Mouse (Mus musculus) MEL (cell line): ENCODE measurements at regions not wholly inside any gene's neighbourhood (a gene's known extent, or its start where the extent isn't known, plus 50 kb on each side); places are given as distances from the start of the nearest gene placed in this dataset.

Experiments used
- DNase-seq: peaks from one replicate; pipeline ENCODE4 v3.0.0; 2011; ENCODE audit warnings: low read depth, low spot score
- H3K27ac ChIP-seq: 2 replicates; pipeline ENCODE4 v1.5.1; 2012; ENCODE audit warnings: low read depth, mild to moderate bottlenecking, control low read depth, low read length, moderate library complexity; ENCODE audit not compliant: control insufficient read depth
- H3K27me3 ChIP-seq, 2 experiments: fragments of 150-350 bp in 1 of 2; sonication (generic) in 1 of 2; 2 replicates each; pipeline ENCODE4 v1.6.1; 2012; ENCODE audit warnings: low read length in 2 of 2, mild to moderate bottlenecking in 2 of 2, improper control_type of control experiment in 1 of 2, moderate library complexity in 1 of 2; ENCODE audit not compliant: insufficient read depth in 2 of 2, control insufficient read depth in 1 of 2
- H3K36me3 ChIP-seq, 2 experiments: 2 replicates each; pipeline ENCODE4 v1.6.1; 2012 to 2014; ENCODE audit warnings: low read length in 2 of 2, improper control_type of control experiment in 1 of 2, inconsistent platforms in 1 of 2, mild to moderate bottlenecking in 1 of 2; ENCODE audit not compliant: insufficient read depth in 2 of 2, control insufficient read depth in 1 of 2
- H3K4me1 ChIP-seq, 2 experiments: fragments of 150-350 bp in 1 of 2; sonication (generic) in 1 of 2; 2 replicates each; pipeline ENCODE4 v1.6.1; 2012; ENCODE audit warnings: low read length in 2 of 2, improper control_type of control experiment in 1 of 2, mild to moderate bottlenecking in 1 of 2; ENCODE audit not compliant: insufficient read depth in 2 of 2, control insufficient read depth in 1 of 2
- H3K4me3 ChIP-seq, 2 experiments: fragments of 150-350 bp in 1 of 2; sonication (generic) in 1 of 2; 2 replicates each; pipeline ENCODE4 v1.5.1; 2012; ENCODE audit warnings: low read depth in 2 of 2, low read length in 2 of 2, mild to moderate bottlenecking in 2 of 2, moderate library complexity in 2 of 2, control low read depth in 1 of 2, improper control_type of control experiment in 1 of 2; ENCODE audit not compliant: control insufficient read depth in 1 of 2, insufficient read depth in 1 of 2
- H3K79me2 ChIP-seq: 2 replicates; pipeline ENCODE4 v1.6.1; 2012; ENCODE audit warnings: mild to moderate bottlenecking, low read length, moderate library complexity; ENCODE audit not compliant: control insufficient read depth, poor library complexity, insufficient read depth
- H3K9ac ChIP-seq: 2 replicates; pipeline ENCODE4 v1.6.1; 2012; ENCODE audit warnings: low read depth, mild to moderate bottlenecking, control low read depth, low read length, moderate library complexity; ENCODE audit not compliant: control insufficient read depth, poor library complexity, severe bottlenecking
- H3K9me3 ChIP-seq: fragments of 150-350 bp; sonication (generic); replicated peaks from 2 replicates; pipeline ENCODE4 v1.6.1; 2012; ENCODE audit warnings: mild to moderate bottlenecking, low read length, improper control_type of control experiment, moderate library complexity; ENCODE audit not compliant: insufficient read depth
- BHLHE40 ChIP-seq: IDR thresholded peaks from 2 replicates; pipeline ENCODE4 v1.6.1; 2012; ENCODE audit warnings: low read depth, mild to moderate bottlenecking, inconsistent platforms, low read length, improper control_type of control experiment, borderline replicate concordance
- CHD1 ChIP-seq: IDR thresholded peaks from 2 replicates; pipeline ENCODE4 v1.6.1; 2012; ENCODE audit warnings: low read depth, mild to moderate bottlenecking, inconsistent platforms, low read length, improper control_type of control experiment
- CTCF ChIP-seq, 3 experiments: IDR thresholded peaks in 2 of 3; conservative IDR thresholded peaks in 1 of 3; 2 replicates each; pipeline ENCODE4 v1.5.1; 2011 to 2012; ENCODE audit warnings: low read length in 3 of 3, low read depth in 2 of 3, mild to moderate bottlenecking in 2 of 3, improper control_type of control experiment in 1 of 3, inconsistent platforms in 1 of 3, mixed read lengths in 1 of 3, moderate library complexity in 1 of 3; ENCODE audit not compliant: control insufficient read depth in 1 of 3, insufficient read depth in 1 of 3, poor library complexity in 1 of 3, severe bottlenecking in 1 of 3
- E2F4 ChIP-seq: IDR thresholded peaks from 2 replicates; pipeline ENCODE4 v1.6.1; 2011; ENCODE audit warnings: low read depth, low read length, improper control_type of control experiment, borderline replicate concordance
- EP300 ChIP-seq, 2 experiments: IDR thresholded peaks; 2 replicates each; pipeline ENCODE4 v1.6.1; 2011; ENCODE audit warnings: improper control_type of control experiment in 2 of 2, low read length in 2 of 2, low read depth in 1 of 2, mild to moderate bottlenecking in 1 of 2
- GABPA ChIP-seq: IDR thresholded peaks from 2 replicates; pipeline ENCODE4 v1.6.1; 2012; ENCODE audit warnings: low read depth, mild to moderate bottlenecking, inconsistent platforms, low read length, improper control_type of control experiment, moderate library complexity
- JUND ChIP-seq: IDR thresholded peaks from 2 replicates; pipeline ENCODE4 v1.6.1; 2011; ENCODE audit warnings: low read depth, mild to moderate bottlenecking, improper control_type of control experiment, low read length
- MAFK ChIP-seq: IDR thresholded peaks from 2 replicates; pipeline ENCODE4 v1.6.1; 2011; ENCODE audit warnings: low read depth, mild to moderate bottlenecking, low read length, improper control_type of control experiment, borderline replicate concordance
- MAX ChIP-seq: IDR thresholded peaks from 2 replicates; pipeline ENCODE4 v1.6.1; 2011; ENCODE audit warnings: low read length, improper control_type of control experiment
- MAZ ChIP-seq: IDR thresholded peaks from 2 replicates; pipeline ENCODE4 v1.6.1; 2012; ENCODE audit warnings: low read depth, mild to moderate bottlenecking, inconsistent platforms, low read length, improper control_type of control experiment
- MEF2A ChIP-seq: IDR thresholded peaks from 2 replicates; pipeline ENCODE4 v1.6.1; 2014; ENCODE audit warnings: low read depth, mild to moderate bottlenecking, inconsistent platforms, low read length, improper control_type of control experiment; ENCODE audit not compliant: poor library complexity, insufficient replicate concordance, severe bottlenecking; ENCODE audit errors: extremely low read depth
- NELFE ChIP-seq: IDR thresholded peaks from 2 replicates; pipeline ENCODE4 v1.6.1; 2011; ENCODE audit warnings: low read depth, low read length, improper control_type of control experiment
- NRF1 ChIP-seq: IDR thresholded peaks from 2 replicates; pipeline ENCODE4 v1.6.1; 2014; ENCODE audit warnings: low read depth, mild to moderate bottlenecking, inconsistent platforms, low read length, improper control_type of control experiment, moderate library complexity; ENCODE audit not compliant: poor library complexity, insufficient read depth, severe bottlenecking
- POLR2A ChIP-seq, 2 experiments: IDR thresholded peaks; 2 replicates each; pipeline ENCODE4 v1.6.1; 2011 to 2012; ENCODE audit warnings: low read length in 2 of 2, mild to moderate bottlenecking in 2 of 2, control low read depth in 1 of 2, improper control_type of control experiment in 1 of 2, low read depth in 1 of 2, moderate library complexity in 1 of 2; ENCODE audit not compliant: control insufficient read depth in 1 of 2, insufficient read depth in 1 of 2, poor library complexity in 1 of 2
- RAD21 ChIP-seq: IDR thresholded peaks from 2 replicates; pipeline ENCODE4 v1.6.1; 2011; ENCODE audit warnings: mild to moderate bottlenecking, low read depth, low read length, improper control_type of control experiment
- RCOR1 ChIP-seq: IDR thresholded peaks from 2 replicates; pipeline ENCODE4 v1.6.1; 2012; ENCODE audit warnings: low read depth, mild to moderate bottlenecking, inconsistent platforms, low read length, improper control_type of control experiment
- SIN3A ChIP-seq: IDR thresholded peaks from 2 replicates; pipeline ENCODE4 v1.6.1; 2012; ENCODE audit warnings: low read length, improper control_type of control experiment, inconsistent platforms
- TBP ChIP-seq: IDR thresholded peaks from 2 replicates; pipeline ENCODE4 v1.8.0; 2011; ENCODE audit warnings: low read depth, low read length, improper control_type of control experiment
- TCF12 ChIP-seq: IDR thresholded peaks from 2 replicates; pipeline ENCODE4 v1.6.1; 2014; ENCODE audit warnings: low read depth, mild to moderate bottlenecking, inconsistent platforms, low read length, improper control_type of control experiment, moderate library complexity
- USF2 ChIP-seq, 2 experiments: IDR thresholded peaks; 2 replicates each; pipeline ENCODE4 v1.6.1; 2011 to 2012; ENCODE audit warnings: improper control_type of control experiment in 2 of 2, low read length in 2 of 2, borderline replicate concordance in 1 of 2, inconsistent platforms in 1 of 2, low read depth in 1 of 2, mild to moderate bottlenecking in 1 of 2; ENCODE audit not compliant: insufficient read depth in 1 of 2
- ZC3H11A ChIP-seq: IDR thresholded peaks from 2 replicates; pipeline ENCODE4 v1.6.1; 2012; ENCODE audit warnings: low read depth, mild to moderate bottlenecking, inconsistent platforms, low read length, improper control_type of control experiment
- ZMIZ1 ChIP-seq: IDR thresholded peaks from 2 replicates; pipeline ENCODE4 v1.6.1; 2012; ENCODE audit warnings: low read depth, mild to moderate bottlenecking, inconsistent platforms, low read length, improper control_type of control experiment, moderate library complexity

GRCm38 (mm10) chr9:91652384-91653100 is 286.9 kb upstream of the Zic1 start:
- H3K79me2 ChIP-seq, result no peaks in the 10 kb centered on the region
- H3K36me3 ChIP-seq, result no peaks in the 10 kb centered on the region
- no peak overlapping the region for H3K9ac ChIP-seq
- H3K27me3 ChIP-seq, result no peaks in the 10 kb centered on the region
- no peak overlapping the region for H3K4me3 ChIP-seq
- no peaks in the 10 kb centered on the region for H3K4me1 ChIP-seq
- TF ChIP-seq JUND, result no peak
- TF ChIP-seq NELFE, result no peak
- no peak for TF ChIP-seq RCOR1
- no peak for TF ChIP-seq CTCF (IDR thresholded peaks at IDR 0.05 in 2 of 3, conservative IDR thresholded peaks at IDR 0.05 in 1 of 3; ENCODE audit: control insufficient read depth in 1 of 3, insufficient read depth in 1 of 3, low read depth in 2 of 3, low read length in 3 of 3, poor library complexity in 1 of 3, severe bottlenecking in 1 of 3)
- TF ChIP-seq MAFK, result no peak
- no peak for TF ChIP-seq MAX
- no peak for TF ChIP-seq EP300 (IDR thresholded peaks at IDR 0.05; ENCODE audit: low read depth in 1 of 2, low read length in 2 of 2)
- no peak for TF ChIP-seq TBP
- no peak for TF ChIP-seq E2F4
- no peak for TF ChIP-seq USF2 (IDR thresholded peaks at IDR 0.05; ENCODE audit: borderline replicate concordance in 1 of 2, insufficient read depth in 1 of 2, low read depth in 1 of 2, low read length in 2 of 2)
- TF ChIP-seq CHD1, result no peak
- TF ChIP-seq MAZ, result no peak
- no peak for TF ChIP-seq NRF1
- no peak for TF ChIP-seq ZC3H11A
- H3K27ac ChIP-seq, result no peak overlapping the region
- DNase-seq, result no peak
- no peaks in the 10 kb centered on the region for H3K9me3 ChIP-seq

- no peak for DNase-seq
- no peaks in the 10 kb centered on the region for H3K9me3 ChIP-seq
- TF ChIP-seq USF2 (IDR thresholded peaks at IDR 0.05; ENCODE audit: borderline replicate concordance in 1 of 2, insufficient read depth in 1 of 2, low read depth in 1 of 2, low read length in 2 of 2) (no peak), GABPA (no peak), RAD21 (no peak), MEF2A (no peak), BHLHE40 (no peak), SIN3A (no peak), NELFE (no peak), CHD1 (no peak), CTCF (IDR thresholded peaks at IDR 0.05 in 2 of 3, conservative IDR thresholded peaks at IDR 0.05 in 1 of 3; ENCODE audit: control insufficient read depth in 1 of 3, insufficient read depth in 1 of 3, low read depth in 2 of 3, low read length in 3 of 3, poor library complexity in 1 of 3, severe bottlenecking in 1 of 3) (no peak), ZMIZ1 (no peak), TCF12 (no peak), POLR2A (IDR thresholded peaks at IDR 0.05; ENCODE audit: control insufficient read depth in 1 of 2, insufficient read depth in 1 of 2, low read depth in 1 of 2, low read length in 2 of 2, poor library complexity in 1 of 2) (no peak)
- TF ChIP-seq, all 39 proteins: peak for 0
- H3K36me3 ChIP-seq, result no peaks in the 10 kb centered on the region
- no peaks in the 10 kb centered on the region for H3K79me2 ChIP-seq
- H3K27me3 ChIP-seq, result no peaks in the 10 kb centered on the region
- H3K9ac ChIP-seq, result no peak overlapping the region
- no peak overlapping the region for H3K4me3 ChIP-seq
- no peaks in the 10 kb centered on the region for H3K4me1 ChIP-seq
- no peak overlapping the region for H3K27ac ChIP-seq
Observed at GRCm38 (mm10) chr9:91610401-91610800, 244.8 kb upstream of the Zic1 start.
